Mouse (Mus musculus): ENCODE data around the gene Prkch.

Prkch gene

DNA sequence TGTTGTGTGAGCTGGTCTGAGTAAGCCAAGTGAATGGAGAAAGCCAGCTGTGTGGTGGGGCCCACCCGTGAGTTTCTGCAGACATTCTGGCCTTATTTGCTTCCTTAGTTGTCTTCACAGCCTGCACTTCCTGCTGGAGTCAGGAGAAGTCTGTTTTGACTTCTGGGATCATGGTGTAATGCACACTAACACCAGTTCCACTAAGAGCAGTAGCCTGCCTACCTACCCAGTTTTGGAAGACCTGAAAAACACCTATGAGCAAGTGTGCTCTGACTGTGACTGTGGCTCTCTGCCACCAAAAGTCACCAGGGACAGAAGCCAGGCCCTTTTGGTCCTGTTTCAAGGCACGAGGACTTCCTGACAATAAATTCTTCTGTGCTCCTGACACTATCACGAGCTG lies 216.3 kb downstream of the Prkch start:
- DNase-seq (ENCODE audit: low spot score in 2 of 2): no peak

- DNase-seq (ENCODE audit: low spot score in 2 of 2): no peak
Measured at GRCm38 (mm10) chr12:73801845-73802244, 217.2 kb downstream of the Prkch start.

DNA sequence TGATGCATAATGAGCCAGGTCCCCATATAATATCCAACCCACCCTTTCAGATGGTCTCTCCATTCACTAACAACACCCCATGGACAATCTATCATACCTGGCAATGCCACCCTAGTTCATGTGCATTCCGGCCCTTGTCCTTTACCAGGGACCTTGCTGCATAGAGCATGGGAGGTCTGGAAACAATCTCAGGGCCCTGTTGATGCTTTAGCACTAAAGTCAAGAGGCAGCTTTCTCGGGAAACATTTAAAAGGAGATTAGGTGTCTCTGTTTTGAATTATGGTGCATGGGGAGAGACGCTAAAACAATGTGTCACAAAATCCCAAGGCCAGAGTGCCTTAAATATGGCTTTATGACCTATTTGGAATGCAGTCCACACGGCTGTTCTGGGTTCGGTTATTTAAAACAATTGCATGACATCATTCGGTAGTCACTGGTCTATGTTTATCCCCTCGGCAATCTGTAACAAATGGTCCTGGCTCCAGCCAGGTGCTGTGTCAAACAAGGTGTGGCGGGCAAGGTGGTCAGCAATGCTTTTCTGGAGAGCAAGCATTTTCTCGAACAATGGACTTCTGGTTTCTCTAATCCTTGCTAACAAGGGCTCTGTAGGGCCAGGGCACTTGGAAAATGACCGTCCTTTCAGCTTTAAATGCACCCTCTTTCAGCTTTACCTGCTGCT lies 217.9 kb downstream of the Prkch start:
- no peak for DNase-seq (ENCODE audit: low spot score in 2 of 2)

DNA sequence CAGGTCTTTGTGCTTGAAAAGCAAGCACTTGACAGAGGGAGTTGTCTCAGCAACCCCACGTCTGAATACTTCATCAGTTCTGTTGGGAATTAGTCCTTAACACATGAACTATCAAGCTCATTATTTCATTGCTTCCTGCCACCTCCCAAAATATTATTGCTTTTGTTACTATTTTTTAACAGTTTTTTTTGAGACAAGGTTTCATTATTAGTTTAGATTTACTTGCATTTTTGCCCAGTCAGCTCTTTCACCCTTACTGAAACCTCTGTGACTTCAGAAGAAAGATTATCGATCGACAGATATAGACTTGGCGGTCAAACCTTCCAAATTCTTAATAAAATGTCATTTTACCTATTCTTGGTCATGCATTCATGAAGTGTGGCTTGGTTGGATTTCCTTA lies 219.3 kb downstream of the Prkch start:
- no peak for DNase-seq (ENCODE audit: low spot score in 2 of 2)

GRCm38 (mm10) chr12:73805541-73805940 lies 220.9 kb downstream of the Prkch start:
- no peak for DNase-seq (ENCODE audit: low spot score in 2 of 2)

- no peak for DNase-seq (ENCODE audit: low spot score in 2 of 2)
Measured at GRCm38 (mm10) chr12:73806003-73806402, 221.4 kb downstream of the Prkch start.

DNA sequence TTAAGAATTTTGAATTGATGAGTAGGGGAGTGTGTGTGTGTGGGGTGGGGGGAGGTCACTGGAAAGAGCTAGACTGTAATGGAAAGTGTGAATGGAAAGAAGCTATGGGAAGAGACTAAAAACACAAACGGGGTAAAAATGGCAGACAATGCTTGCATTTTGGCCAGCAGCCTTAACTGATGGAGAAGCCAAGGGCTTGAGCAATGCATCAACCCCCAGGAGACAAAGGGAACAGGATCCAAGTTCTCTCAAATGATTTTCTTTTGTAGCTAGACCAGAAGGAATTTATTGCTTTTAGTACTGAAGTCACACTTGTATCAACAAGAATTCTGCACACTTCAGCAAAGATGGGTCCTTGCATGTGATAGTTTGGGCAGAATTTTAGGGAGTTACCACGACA lies 222.6 kb downstream of the Prkch start:
- no peak for DNase-seq (ENCODE audit: low spot score in 2 of 2)

DNA sequence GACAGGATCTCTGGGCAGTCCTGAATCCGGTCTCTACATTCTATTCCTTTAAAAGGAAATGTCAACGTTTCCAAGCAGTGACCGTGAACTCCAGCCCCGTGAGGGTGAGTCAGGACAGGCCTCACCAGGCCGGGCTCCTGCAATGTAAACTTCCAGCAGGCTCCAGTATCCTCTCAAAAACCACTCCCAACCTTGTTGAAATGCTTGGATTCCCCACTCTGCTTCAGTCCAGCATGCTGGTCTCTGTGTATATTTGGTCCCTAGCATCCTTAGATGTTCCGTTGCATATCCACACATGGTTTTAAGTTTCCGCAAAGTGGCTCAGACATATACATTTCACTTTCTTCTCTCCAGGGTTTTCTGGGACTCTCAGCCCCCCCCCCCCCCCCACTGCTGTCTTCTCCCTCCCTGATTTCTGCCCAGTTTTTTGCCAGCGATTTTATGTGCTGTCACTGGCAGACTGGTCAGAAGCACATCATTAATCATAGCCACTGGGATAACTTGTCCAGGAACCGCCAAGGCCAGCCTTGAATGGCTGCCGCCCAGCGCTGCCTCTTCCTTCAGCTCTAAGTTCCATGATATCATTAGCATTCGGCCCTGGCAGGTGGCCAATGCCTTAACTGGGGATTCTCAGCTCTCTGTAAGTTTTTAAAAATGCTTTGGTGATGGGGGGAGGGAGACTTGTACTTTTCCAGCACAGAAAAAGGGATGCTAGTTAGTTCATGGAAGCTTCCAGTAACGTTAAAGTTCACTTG lies 225.6 kb downstream of the Prkch start:
- peak; percentile 23 to 35 for DNase-seq (ENCODE audit: low spot score in 2 of 2)

DNA sequence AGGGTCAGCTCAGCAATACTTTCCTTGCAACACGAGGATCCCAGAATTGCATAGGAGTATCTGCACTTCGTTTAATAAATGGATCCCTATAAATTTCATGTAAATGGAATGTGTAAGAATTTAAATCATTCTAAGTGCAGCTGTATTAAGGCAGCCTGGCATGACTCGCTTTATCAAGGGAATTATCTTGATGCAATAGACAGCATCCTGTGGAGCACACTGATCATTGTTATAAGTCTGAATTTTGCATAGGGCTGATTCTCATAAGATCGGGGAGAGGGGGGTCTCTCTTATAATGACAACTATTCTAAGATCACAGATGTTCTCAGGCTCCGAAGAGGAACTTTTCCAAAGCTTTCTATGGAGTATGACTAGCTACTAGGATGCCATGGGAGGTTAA lies 226.3 kb downstream of the Prkch start:
- DNase-seq (ENCODE audit: low spot score in 2 of 2): no peak

GRCm38 (mm10) chr12:73812198-73812597 lies 227.6 kb downstream of the Prkch start:
- no peak for DNase-seq (ENCODE audit: low spot score in 2 of 2)

DNA sequence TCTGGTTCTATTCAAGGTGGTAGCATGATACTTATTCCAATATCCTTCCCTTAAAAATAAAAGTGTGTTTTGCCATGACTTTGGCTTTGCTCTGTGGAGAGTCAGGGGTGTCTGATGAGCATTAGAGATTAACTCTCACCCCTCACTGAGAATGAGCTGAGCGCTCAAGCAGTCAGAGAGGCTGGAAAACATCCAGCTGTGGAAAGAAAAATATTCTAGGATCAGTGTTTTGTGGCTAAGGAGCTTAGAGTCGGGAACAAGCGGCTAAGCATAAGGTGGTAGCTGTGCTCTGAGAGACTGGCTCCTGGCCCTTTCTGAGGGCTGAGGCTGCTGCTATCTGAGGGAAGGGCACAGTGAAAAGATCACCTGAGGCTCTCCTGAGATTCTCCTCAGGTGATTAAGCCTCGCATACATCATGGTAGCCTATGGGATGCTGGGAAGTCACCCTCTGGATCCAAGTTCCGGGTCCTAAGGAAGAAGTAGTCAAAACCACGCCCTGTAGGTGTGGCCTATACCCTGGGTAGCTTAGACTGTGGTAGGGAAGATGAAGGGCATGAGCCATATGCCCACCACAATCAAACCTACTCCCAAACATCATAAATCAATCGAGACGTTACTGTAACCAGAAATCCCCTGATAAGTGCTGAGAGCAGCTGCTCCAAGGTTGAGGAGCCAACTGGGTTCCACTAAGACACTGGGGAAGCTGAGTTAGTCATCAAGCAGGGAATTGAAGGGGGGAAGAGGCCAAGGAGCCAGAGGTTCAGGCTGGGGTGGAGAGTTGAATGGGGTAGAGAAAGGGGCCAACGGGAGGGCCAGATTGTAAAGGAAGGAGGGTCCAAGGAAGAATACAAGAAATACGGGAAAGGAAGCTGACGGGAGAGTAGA lies 228.7 kb downstream of the Prkch start:
- no peak for DNase-seq (ENCODE audit: low spot score in 2 of 2)

DNA sequence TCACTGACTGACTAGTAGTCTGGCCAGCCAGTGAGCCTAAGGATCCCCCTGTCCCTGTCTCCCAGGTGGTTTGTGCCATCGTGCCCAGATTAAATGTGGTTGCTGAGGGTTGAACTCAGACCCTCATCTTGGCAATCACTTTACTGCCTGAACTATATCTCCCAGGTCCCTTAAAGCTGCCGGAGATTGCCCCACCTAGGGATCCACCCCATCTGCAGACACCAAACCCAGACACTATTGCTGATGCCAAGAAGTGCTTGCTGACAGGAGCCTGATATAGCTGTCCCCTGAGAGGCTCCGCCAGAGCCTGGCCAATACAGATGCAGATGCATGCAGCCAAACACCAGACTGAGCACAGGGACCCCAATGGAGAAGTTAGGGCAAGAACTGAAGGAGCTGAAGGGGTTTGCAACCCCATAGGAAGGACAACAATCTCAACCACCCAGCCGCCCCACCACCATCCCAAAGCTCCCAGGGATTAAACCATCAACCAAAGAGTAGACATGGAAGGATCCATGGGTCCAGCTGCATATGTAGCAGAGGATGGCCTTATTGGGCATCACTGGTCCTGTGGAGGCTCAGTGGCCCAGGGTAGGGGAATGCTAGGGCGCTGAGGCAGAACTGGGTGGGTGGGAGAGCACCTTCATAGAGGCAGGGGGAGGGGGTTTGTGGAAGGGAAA lies 229.6 kb downstream of the Prkch start:
- no peak for DNase-seq (ENCODE audit: low spot score in 2 of 2)

- DNase-seq (ENCODE audit: low spot score in 2 of 2): no peak
Measured at GRCm38 (mm10) chr12:73814897-73815296, 230.3 kb downstream of the Prkch start.

DNA sequence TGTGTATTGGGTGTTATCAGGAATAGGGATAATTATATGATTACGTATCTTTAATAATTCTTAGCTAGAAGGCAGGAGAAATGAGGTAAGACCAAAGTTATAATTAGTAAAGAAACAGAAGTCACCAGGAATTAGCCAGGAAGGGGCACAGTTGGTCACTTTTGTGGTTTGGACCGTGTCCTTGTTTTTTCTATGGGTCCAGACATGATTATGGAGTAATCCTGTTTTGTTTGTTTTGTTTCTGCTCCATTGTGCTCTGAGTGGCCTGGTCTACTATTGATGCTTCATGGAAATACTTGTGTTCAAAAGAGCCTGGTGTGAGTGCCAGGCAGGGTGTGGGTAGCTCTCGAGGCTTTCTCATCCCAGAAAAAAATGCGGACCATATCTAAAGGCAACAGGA lies 230.9 kb downstream of the Prkch start:
- DNase-seq (ENCODE audit: low spot score in 2 of 2): no peak

DNA sequence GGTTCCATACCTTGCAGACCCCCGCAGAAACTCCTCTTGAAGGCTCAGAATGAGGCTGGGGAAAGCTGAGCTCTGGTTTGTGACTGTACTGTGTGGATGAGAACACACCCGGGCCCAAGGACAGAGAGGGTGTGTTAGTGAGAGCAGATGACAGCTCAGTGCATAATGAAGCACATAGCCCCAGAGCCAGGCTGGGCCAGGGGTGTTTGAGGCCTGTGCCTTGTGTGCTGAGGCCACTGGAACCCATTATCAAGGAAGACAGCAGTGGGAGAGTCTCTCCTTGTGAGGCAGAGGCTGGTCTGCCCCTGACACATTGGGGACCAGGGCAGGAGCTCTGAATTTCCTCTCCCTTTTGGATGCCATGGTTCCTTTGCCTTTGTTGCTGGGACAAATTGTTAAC lies 231.3 kb downstream of the Prkch start:
- DNase-seq (ENCODE audit: low spot score in 2 of 2): no peak

DNA sequence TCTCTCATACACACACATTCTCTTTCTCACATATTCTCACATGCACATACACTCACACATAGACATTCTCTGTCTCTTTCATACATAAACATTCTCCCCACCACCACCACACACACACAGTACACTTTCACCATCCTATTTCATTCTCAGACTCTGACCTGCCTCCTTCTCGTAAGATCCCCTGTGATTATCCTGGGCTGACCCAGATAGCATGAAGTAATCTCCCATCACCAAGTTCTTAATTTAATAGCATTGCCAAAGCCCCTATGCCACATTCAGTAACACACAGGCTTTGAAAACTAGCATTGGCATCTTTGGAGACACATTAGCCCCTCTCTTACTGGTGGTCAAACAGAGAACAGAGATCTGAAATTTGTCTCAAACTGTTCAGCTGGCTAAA lies 232.3 kb downstream of the Prkch start:
- no peak for DNase-seq (ENCODE audit: low spot score in 2 of 2)

DNA sequence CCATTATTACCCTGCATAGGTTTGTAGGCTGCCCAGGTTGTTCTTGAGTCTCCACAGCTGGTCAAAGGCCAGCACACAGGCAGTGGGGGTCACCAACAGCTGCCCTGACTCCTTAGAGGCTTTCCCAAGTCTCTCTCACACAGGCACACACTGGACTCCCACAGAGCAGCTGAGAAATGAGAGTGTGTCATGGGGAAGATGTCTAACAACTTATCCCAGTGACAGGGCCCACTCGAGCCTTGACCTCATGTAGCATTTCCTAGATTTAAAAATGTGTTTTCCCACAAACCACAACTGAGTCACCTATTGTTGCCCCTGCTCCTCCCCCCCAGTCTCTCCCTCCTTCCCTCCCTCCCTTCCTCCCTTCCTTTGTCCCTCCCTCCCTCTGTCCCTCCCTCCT lies 234.2 kb downstream of the Prkch start:
- DNase-seq (ENCODE audit: low spot score in 2 of 2): no peak

GRCm38 (mm10) chr12:73821176-73821575 lies 236.6 kb downstream of the Prkch start:
- no peak for DNase-seq (ENCODE audit: low spot score in 2 of 2)

GRCm38 (mm10) chr12:73822331-73822730 lies 237.7 kb downstream of the Prkch start:
- no peak for DNase-seq (ENCODE audit: low spot score in 2 of 2)

DNA sequence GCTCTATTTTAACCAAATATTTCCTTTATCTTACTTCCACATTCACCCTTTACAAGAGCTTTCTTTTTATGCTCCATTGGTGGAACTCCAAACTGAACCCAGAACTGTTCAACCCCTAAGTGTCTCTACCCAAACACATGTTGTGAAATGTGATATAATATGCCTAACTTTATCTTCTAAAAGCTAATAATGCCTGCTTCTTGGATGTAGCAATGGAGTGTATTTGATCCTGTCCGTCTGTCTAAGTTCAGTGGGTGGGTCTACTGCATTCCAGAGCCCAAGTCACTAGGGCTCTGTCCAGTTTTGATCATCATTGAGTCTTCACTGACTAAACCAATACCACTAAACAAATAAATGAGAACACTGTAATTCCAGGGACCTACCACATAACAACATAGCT lies 240.2 kb downstream of the Prkch start:
- DNase-seq (ENCODE audit: low spot score in 2 of 2): no peak

Measured in frontal cortex, postnatal 14 days (tissue).